Mouse (Mus musculus) layer of hippocampus, adult 11-12 months (tissue): ENCODE measurements around the gene Por.

ENCODE experiments used
- DNase-seq: peaks from one replicate; pipeline ENCODE4 v3.0.0; 2022; ENCODE audit warnings: low spot score

Gene Por

DNA sequence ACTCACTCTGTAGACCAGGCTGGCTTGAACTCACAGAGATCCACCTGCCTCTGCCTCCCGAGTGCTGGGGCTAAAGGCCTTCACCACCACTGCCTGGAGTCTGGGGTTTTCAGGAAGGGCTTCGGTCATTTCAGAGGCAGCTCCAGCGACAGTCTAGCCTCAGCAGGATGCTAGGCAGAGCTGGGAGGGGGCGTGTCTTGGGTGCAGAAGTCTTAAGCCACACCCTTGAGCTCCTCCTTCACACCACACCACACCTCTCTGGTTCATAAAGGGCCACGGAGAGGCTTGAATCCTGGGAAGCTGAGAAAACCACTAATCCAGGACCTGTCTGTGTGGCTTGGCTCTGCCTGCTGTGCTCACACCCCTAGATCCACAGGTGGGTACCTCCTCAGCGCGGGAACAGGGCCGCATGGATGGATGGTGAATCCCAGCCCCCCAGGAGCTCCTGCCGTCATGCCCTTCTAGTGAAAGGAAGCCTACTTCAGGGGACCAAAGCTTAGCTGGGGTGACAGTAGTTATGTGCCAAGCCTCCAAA is at the start of gene Por:
Gene Por, plus strand, starts transcription at position 293 of the 535 bp plus-strand sequence.
- no peak for DNase-seq

- no peak for DNase-seq
These were observed 49.3 kb upstream of the Por start for GRCm38 (mm10) chr5:135620526-135620925.

- no peak for DNase-seq
These were observed 48.1 kb upstream of the Por start for GRCm38 (mm10) chr5:135621725-135622124.

- DNase-seq: no peak
These were observed 46.7 kb upstream of the Por start for GRCm38 (mm10) chr5:135623006-135623563.

GRCm38 (mm10) chr5:135628916-135629315 is 40.9 kb upstream of the Por start:
- DNase-seq: no peak

DNA sequence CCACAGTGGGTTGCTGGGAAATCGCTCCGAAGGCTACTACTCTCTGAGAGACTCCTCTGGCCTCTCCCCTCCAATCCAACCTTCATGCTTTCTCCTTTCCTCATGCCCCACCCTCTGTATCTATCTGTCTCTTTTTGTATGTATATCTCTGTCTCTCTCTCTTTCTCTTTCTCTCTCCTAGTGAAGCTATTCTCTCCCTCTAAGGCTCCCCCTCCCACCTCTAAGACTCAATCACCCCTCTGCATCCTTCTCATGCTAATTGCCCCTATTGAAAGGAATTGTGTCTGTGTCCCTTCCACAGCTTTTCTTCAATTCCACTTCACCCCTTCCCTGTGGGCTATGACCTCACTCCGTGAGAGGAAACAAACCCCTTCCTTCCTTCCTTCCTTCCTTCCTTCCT is 40.4 kb upstream of the Por start:
- no peak for DNase-seq

- DNase-seq: peak; percentile 78
These were observed 39.2 kb upstream of the Por start for GRCm38 (mm10) chr5:135630598-135630997.

DNA sequence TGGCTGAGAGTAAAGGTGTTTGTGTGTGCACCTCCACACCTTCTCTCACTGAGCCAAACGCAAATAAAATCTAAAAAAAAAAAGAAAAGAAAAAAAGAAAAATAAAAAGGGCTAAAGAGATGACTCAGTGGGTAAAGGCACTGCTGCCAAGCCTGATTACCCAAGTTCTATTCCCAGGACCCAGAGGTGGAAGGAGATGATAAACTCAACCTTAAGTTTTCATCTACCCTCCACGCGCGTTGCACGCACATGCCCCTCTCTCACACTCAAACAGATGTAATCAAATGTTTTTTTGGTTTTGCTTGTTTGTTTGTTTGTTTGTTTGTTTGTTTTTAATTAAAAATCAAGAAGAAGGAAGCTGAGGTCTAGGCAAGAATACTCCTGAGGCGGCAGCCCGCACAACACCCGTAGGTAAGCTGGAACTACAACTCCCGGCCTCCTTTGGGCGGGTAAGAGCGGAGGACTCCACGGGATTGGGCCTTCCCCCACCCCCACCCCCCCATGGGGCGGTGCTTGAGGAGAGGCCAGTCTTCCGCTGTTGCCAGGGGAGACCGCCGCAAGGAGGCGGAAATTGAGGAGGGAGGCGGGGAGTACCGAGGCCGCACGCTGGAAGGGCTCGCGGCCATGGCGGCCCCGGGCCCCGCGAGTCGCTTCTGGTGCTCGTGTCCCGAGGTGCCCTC is 37.6 kb upstream of the Por start, which contains the start of gene Rhbdd2:
Gene Rhbdd2, plus strand, starts transcription at position 502 of the 680 bp plus-strand sequence.
- DNase-seq: peak; percentile 96

GRCm38 (mm10) chr5:135632797-135633144 is 37.1 kb upstream of the Por start:
- no peak for DNase-seq

- DNase-seq: no peak
These were observed 29.9 kb upstream of the Por start for GRCm38 (mm10) chr5:135639760-135640458.

DNA sequence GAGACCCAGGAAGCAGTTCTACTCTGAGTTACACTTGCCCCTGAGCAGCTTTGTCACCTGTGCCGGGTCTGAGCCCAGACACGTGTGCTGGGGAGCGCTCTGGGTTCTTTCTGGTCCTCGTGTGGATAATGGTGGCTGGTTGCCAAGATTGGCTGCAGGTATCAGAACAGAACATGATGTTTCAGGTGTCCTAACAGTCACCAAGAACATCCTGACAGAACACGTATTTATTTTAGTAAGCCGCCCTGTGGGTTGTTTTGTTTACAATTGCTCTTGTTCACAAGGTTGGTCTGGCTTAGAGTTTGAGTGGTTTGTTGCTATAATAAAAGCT is 29.4 kb upstream of the Por start:
- no peak for DNase-seq

GRCm38 (mm10) chr5:135641028-135641427 is 28.8 kb upstream of the Por start:
- no peak for DNase-seq

GRCm38 (mm10) chr5:135642686-135643551 is 26.9 kb upstream of the Por start:
- no peak for DNase-seq

- no peak for DNase-seq
These were observed 26.3 kb upstream of the Por start for GRCm38 (mm10) chr5:135643552-135643842.

- DNase-seq: no peak
These were observed 26.0 kb upstream of the Por start for GRCm38 (mm10) chr5:135643869-135644268.

GRCm38 (mm10) chr5:135645330-135645729 is 24.5 kb upstream of the Por start:
- no peak for DNase-seq

DNA sequence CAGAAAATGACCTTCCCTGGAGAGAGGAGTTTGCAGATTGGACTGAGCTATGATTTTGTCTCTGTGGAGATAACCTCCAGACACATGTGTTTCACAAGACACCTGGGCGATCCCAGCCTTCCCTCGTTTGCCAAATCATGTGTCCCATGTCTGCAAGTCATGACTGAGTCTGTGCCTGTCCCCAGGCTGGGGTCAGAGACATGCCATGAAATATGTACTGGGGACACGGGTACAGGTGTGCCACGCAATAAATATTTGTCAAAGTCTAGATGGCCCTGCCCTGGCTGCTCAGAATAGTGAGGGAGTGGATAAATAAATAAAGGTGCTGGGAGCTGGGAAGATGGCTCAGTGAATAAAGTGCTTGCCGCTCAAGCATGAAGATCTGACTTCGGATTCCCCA is 23.8 kb upstream of the Por start:
- DNase-seq: no peak

DNA sequence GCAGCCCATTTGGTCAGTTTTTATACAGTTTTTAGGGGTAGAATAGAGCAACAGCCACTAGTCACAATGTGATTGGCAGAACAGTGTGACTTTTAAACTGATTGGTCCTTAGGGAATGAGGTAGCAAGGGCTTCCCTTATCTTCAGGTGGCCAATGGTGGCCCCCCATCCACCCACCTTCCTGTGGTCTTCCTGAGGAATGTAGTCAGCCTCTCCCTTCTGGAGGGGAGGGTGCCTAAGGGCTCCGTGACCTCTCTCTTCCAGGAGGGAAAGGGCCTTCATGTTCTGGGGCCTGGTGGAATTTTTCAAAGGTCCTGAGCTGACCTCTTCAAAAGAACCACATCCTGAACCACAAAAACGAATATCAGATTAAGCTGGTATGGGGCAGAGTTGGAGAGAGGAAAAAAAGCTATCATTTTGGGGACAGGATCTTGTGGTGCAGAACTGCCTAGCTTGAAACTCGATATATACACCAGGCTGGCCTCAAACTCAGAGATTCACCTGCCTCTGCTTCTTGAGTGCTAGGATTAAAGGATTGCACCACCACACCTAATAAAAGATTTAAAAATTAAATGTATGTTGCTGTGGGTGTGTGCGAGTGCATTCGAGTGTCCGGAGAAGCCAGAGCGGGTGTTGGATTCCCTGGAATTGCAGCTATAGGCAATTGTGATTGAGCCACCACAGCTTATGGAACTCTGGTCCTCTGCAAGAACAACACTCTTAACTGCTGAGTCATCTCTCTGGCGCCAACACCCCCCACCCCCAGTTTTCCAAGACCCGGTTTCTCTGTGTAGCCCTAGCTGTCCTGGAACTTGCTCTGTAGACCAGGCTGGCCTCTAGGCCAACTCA is 21.1 kb upstream of the Por start:
- DNase-seq: no peak

- DNase-seq: no peak
These were observed 20.6 kb upstream of the Por start for GRCm38 (mm10) chr5:135649309-135649633.

DNA sequence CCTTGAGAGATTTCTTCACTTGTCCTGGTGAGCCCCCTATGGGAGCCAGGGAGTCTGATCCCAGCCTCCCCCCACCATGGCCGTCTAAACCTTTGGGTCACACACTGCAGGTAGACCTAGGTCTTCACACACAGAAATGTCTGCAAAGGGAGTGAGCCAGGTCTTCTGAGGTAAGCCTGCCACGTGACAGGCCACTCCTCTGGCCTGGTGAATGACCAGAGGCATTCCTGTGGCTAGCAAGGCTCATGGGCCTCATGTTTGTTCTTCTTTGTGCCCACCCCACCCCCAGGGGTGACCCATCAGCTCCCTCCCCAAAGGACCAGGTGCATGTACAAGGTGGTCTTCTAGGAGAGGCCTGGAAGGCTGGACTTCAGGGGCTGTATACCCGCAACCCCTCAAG is 18.3 kb upstream of the Por start:
- DNase-seq: no peak

GRCm38 (mm10) chr5:135653209-135653608 is 16.6 kb upstream of the Por start:
- no peak for DNase-seq

DNA sequence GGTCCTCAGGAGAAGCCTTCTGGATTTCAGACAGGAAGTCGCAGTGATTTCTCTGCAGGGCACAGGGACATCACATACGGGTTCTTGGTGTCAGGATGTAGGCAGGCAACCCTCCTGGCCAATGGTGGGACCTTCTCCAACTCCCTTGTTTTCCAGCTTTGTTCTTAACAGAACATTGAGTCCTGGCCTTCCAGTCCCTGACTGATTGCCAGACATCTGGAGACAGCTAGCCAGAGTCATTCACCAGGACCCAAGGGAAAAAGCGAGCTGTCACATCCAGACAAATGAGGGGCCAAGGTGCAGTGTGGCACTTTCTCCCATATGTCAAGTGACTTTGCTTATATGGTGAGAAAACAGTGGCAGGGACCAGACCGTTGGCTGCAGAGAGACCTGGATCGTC is 13.8 kb upstream of the Por start:
- DNase-seq: no peak
